ENCODE assay signal across 13 mouse cellular contexts in genomic region chr15:9075608-9076200, GRCm38 (mm10). TPM values are rescaled to one million over a fixed set of nuclear protein-coding genes. Genes with fewer than 3 reads are reported as not detected.
DNase-seq lines count a peak whose midpoint lies in the region; ATAC-seq lines count a peak whose summit lies in the region.
"Had no signal": no experiment of that assay in that cellular context is flagged by ENCODE, and none has a peak within 500 bp of the region (broad histone marks: within the 10 kb centered on the region; RNA-seq: fewer than 3 reads in every experiment).

No protein-coding gene starts in this region.

- H3K4me3 ChIP-seq in heart, embryonic 10.5 days, result peak overlapping the region; percentile 99
- no peak overlapping the region for H3K4me3 ChIP-seq in lung, embryonic 15.5 days
- H3K4me3 ChIP-seq in embryonic facial prominence, embryonic 13.5 days, result no peak overlapping the region
- peak overlapping the region; percentile 95 for H3K4me3 ChIP-seq in liver, embryonic 15.5 days (replicated peaks)
- H3K4me3 ChIP-seq: hindbrain, embryonic 10.5 days; limb, embryonic 12.5 days had no signal

- no peak overlapping the region for H3K9ac ChIP-seq in lung, embryonic 15.5 days
- H3K9ac ChIP-seq in embryonic facial prominence, embryonic 13.5 days, result no peak overlapping the region
- H3K9ac ChIP-seq in liver, embryonic 15.5 days, result peak overlapping the region; percentile 57
- H3K9ac ChIP-seq: limb, embryonic 12.5 days had no signal

- 47% methylated on average over 14 of the region's 14 CpGs for WGBS in heart, embryonic 10.5 days
- WGBS in lung, embryonic 15.5 days, result 38% methylated on average over 14 of the region's 14 CpGs
- WGBS in embryonic facial prominence, embryonic 13.5 days, result 50% methylated on average over 14 of the region's 14 CpGs
- 19% methylated on average over 14 of the region's 14 CpGs for WGBS in liver, embryonic 15.5 days (ENCODE audit: insufficient replicate concordance)

- no peak for ATAC-seq in lung, embryonic 15.5 days (ENCODE audit: borderline replicate concordance, extremely low read depth, low FRiP score, low TSS enrichment)
- no peak for ATAC-seq in embryonic facial prominence, embryonic 13.5 days (ENCODE audit: insufficient number of reproducible peaks, insufficient read depth, low FRiP score, low TSS enrichment, low read depth)
- no peak for ATAC-seq in liver, embryonic 15.5 days (ENCODE audit: insufficient read depth)

- no peak for DNase-seq in heart, embryonic 10.5 days (ENCODE audit: low spot score)
- no peak for DNase-seq in heart, postnatal 14 days
- DNase-seq in lung, postnatal 36 days, result no peak
- no peak for DNase-seq in layer of hippocampus, adult 11-12 months (ENCODE audit: low spot score)
- no peak for DNase-seq in adrenal gland, postnatal 36 days
- DNase-seq: cerebellum, postnatal 25 days; kidney, adult 9 months; spleen, adult 18-20 months had no signal

- peaks cover 67% of the 10 kb centered on the region for H3K4me1 ChIP-seq in heart, embryonic 10.5 days
- peaks cover 63% of the 10 kb centered on the region for H3K4me1 ChIP-seq in lung, embryonic 15.5 days
- peaks cover 47% of the 10 kb centered on the region for H3K4me1 ChIP-seq in embryonic facial prominence, embryonic 13.5 days
- H3K4me1 ChIP-seq in liver, embryonic 15.5 days (replicated peaks), result peaks cover 59% of the 10 kb centered on the region

- peak overlapping the region; percentile 99 for H3K27ac ChIP-seq in heart, embryonic 10.5 days
- 0 out of 2 replicates have a peak overlapping the region, but pooled peaks have one; percentile 29 for H3K27ac ChIP-seq in lung, embryonic 15.5 days
- peak overlapping the region; percentile 3; the same call in 1 of the 2 replicates for H3K27ac ChIP-seq in embryonic facial prominence, embryonic 13.5 days
- peak overlapping the region; percentile 97 for H3K27ac ChIP-seq in liver, embryonic 15.5 days (replicated peaks)
- H3K27ac ChIP-seq: limb, embryonic 12.5 days had no signal

- peak overlapping the region; percentile 77 for H3K4me2 ChIP-seq in lung, embryonic 15.5 days
- 0 out of 2 replicates have a peak overlapping the region, but pooled peaks have one; percentile 5 for H3K4me2 ChIP-seq in embryonic facial prominence, embryonic 13.5 days
- peak overlapping the region; percentile 83 for H3K4me2 ChIP-seq in liver, embryonic 15.5 days
- H3K4me2 ChIP-seq: limb, embryonic 12.5 days had no signal

- no peaks in the 10 kb centered on the region for H3K36me3 ChIP-seq in heart, embryonic 10.5 days
- H3K36me3 ChIP-seq in lung, embryonic 15.5 days, result no peaks in the 10 kb centered on the region
- H3K36me3 ChIP-seq in embryonic facial prominence, embryonic 13.5 days, result no peaks in the 10 kb centered on the region
- H3K36me3 ChIP-seq in liver, embryonic 15.5 days (replicated peaks), result peaks cover 14% of the 10 kb centered on the region
- H3K36me3 ChIP-seq: hindbrain, embryonic 10.5 days; limb, embryonic 12.5 days had no signal

- no peaks in the 10 kb centered on the region for H3K9me3 ChIP-seq in heart, embryonic 10.5 days
- no peaks in the 10 kb centered on the region for H3K9me3 ChIP-seq in lung, embryonic 15.5 days
- H3K9me3 ChIP-seq in embryonic facial prominence, embryonic 13.5 days, result no peaks in the 10 kb centered on the region
- no peaks in the 10 kb centered on the region for H3K9me3 ChIP-seq in liver, embryonic 15.5 days (replicated peaks)
- H3K9me3 ChIP-seq: hindbrain, embryonic 10.5 days; limb, embryonic 12.5 days had no signal

- intact Hi-C loops in heart, postnatal 14 days (cut with DNase I), result no loop called here

- no peaks in the 10 kb centered on the region for H3K27me3 ChIP-seq in heart, embryonic 10.5 days (ENCODE audit: insufficient read depth, poor library complexity, severe bottlenecking)
- no peaks in the 10 kb centered on the region for H3K27me3 ChIP-seq in lung, embryonic 15.5 days
- H3K27me3 ChIP-seq in embryonic facial prominence, embryonic 13.5 days, result no peaks in the 10 kb centered on the region
- no peaks in the 10 kb centered on the region for H3K27me3 ChIP-seq in liver, embryonic 15.5 days
- H3K27me3 ChIP-seq: limb, embryonic 12.5 days had no signal

RNA-seq across cellular contexts. Expression of gene Nadk2, which starts 4.6 kb away (rescaled TPM):
- polyA plus RNA-seq in heart, embryonic 10.5 days (2016; fragmentation: Nextera tagmentation; extraction: Ambion mirVana), result 54.9 and 61.9 TPM in 2 replicates
- 10 to 100 TPM; 43.1 to 44.1 TPM for total RNA-seq in heart, postnatal 14 days (2021)
- 33.0 and 35.6 TPM in 2 replicates for polyA plus RNA-seq in lung, embryonic 15.5 days (2015; fragmentation: Nextera tagmentation; extraction: Ambion mirVana)
- polyA plus RNA-seq in embryonic facial prominence, embryonic 13.5 days (2015; fragmentation: Nextera tagmentation; extraction: Ambion mirVana), result 25.0 and 31.1 TPM in 2 replicates
- polyA plus RNA-seq in liver, embryonic 15.5 days (2015; fragmentation: Nextera tagmentation; extraction: Ambion mirVana), result 97.8 and 101 TPM in 2 replicates
- 10 to 100 TPM; 57.9 to 79.4 TPM for total RNA-seq in adrenal gland, postnatal 36 days (2021)

Comparison
In these comparisons a context has a peak if more than half of its experiments do, and no peak if none do; other contexts are left out.
1. H3K27ac ChIP-seq: peak in every context shown above with its lines; median percentile 99 in heart, embryonic 10.5 days; 97 in liver, embryonic 15.5 days; 29 in lung, embryonic 15.5 days; 3 in embryonic facial prominence, embryonic 13.5 days.
2. H3K4me3 ChIP-seq: peak in heart, embryonic 10.5 days (single experiment) and liver, embryonic 15.5 days (single experiment); none in lung, embryonic 15.5 days (single experiment) and embryonic facial prominence, embryonic 13.5 days (single experiment).
3. H3K4me2 ChIP-seq: peak in every context shown above with its lines; median percentile 83 in liver, embryonic 15.5 days; 77 in lung, embryonic 15.5 days; 5 in embryonic facial prominence, embryonic 13.5 days.